Mouse (Mus musculus) adrenal gland, adult (tissue): ENCODE measurements at regions not wholly inside any gene's neighbourhood (a gene's known extent, or its start where the extent isn't known, plus 50 kb on each side); places are given as distances from the start of the nearest gene placed in this dataset.

ENCODE experiments used
- DNase-seq, 2 experiments: peaks; one replicate each; pipeline ENCODE4 v3.0.0; 2022 to 2023; ENCODE audit warnings: low spot score in 1 of 2; ENCODE audit not compliant: inconsistent age in 2 of 2

DNA sequence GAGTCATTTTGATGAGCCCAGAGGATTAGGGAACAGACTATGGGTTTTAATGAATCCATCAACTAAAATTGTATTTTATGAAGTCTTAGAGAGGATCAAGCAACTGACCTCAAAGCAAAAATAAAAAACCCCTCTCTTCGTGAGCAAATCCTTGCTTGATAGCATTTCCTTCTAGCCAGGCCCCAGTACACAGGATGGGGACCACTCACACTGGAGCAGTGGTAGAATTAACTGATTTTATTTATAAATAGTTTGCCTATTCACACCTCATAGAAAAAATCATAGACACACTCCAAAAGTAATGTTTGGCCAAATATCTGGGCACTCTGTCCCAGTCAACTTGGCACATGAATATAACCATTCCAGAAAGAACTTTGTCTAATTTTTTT is 649.0 kb upstream of the Cited2 start:
- no peak for DNase-seq

DNA sequence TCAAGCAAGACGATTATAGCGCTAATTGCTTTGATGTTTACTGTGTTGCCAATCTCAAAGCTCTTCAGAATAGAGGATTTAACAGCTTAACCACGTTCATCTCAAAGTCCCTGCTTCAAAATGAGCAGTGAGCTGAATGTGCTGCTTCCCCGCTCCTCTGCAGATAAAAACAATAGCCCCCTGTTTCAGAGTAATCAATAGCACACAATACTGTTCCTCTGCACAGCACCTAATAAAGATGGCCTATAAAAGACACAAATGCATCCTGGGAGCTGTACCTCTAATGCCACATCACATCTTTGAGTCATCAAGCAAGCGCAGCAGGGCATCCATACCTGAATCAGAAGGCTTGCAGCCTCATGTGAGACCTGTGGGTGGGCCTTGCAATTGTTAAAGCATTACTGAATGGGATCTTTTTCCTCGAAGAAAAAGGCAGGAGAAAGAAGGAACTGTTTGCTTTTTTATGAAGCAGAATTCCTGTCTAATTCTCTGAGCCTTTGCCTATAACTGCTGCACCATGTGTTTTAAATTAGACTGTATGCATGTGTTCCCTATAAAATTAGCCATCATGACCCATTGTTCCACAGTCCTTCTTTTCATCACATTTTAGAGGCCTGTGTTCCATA is 648.5 kb upstream of the Cited2 start:
- DNase-seq: no peak

DNA sequence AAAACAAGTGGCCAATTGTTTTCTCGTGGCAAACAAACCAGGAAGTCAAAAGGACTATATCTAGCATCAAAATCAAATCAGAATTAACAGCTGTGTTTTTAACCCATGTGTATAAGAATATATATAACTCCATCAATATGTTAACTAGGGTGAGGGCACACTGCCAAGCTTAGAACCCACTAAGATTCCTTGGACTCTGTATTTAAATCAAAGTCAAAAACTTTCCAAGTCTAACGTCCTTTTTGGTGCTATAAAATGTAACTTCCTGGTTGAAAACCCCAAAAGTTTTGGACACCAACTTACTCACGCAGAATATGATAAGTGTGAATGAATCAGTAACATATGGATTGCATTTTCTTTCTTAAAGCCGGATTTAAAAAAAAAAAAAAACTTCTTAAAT is 647.9 kb upstream of the Cited2 start:
- DNase-seq: no peak

DNA sequence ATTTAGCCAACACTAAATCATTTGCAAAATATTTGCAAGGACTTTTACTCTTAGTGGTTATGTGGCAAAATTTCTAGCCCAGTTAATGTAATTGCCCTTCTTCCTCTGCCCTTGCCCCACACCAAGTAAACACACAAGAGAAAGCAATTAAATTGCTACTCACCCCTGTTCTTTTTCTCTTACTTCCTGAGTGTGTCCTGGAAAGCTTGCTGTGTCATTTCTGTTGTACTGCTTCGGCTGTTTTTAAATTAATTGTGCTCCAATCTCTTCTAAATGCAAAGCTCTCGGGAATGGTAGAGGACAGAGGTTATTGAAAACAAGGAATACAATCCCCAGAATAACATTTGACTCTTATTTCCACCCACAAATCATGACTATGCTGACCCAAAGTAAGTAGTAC is 647.4 kb upstream of the Cited2 start:
- DNase-seq: peak in 1 of 2 experiments; percentile 41

DNA sequence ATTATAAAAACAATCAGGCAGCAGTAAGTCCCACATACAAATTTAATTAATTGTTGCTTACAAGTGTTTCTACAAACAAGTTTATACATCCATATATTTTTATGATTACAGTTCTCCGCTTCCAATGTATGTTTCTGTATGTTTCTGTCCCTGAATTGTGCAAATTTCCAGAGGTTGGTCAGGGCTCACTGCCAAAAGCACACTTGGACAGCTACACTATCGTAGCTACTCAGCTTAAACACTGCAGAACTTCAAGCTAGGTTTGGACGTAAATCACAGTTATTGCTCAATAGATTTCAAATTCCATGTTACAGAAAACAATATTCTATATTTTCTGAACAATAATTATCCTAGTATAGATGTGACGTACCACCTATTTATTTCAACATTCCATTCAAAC is 646.8 kb upstream of the Cited2 start:
- no peak for DNase-seq

DNA sequence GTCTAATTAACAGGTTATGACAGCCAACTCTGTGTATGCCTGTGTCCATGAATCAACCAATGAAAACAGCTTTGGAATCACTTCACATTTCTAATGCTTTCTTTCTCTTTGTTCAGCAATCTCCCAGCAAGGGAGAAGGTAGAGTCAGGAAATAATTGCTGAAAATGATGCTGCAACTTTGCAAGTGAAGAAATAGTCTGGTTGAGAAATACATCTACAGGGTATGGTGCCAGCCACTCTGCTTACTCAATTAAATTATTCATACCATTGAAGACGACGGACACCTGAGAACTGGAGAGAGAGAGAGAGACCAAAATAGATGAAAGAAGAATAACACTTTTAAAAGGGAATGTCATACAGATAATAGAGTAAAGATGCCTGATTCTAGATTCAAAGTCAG is 645.4 kb upstream of the Cited2 start:
- peak in 1 of 2 experiments; percentile 63 for DNase-seq

DNA sequence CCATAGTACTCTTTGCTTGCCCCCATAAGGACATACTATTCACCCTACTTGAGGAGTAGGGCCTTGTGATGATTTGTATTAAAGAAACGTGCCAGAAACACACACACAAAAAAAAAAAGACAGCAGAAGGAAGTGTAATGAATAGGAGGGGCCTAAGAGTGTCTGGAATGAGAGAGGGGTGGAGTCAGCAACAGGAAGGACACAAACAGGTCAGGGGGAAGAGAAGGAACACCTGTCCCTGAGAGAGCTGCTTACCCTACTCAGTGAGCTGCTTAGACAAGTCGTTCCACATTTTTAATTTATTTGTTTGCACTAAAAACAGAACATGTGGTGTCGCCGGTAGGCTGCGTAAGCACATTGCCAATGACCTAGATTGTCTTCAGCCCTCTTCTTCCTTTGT is 642.2 kb upstream of the Cited2 start:
- DNase-seq: no peak

DNA sequence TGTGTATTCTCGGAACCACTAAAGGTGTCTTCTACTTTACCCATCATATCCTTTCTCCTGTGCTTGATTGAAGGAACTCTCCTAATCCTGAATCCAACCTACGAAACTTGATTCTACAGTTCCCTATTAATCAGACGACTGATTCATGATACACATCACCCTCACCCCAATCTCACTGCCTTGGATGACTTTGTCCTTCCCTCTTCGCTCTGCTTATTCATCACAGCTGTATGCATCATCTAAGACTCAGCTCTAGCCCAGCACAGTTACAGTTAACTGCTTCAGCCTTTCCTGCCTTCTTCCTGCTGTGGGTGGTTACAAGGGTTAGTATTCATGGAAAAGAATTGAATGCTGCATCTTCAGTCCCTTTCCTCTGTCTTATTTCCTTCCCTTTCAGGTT is 640.1 kb upstream of the Cited2 start:
- peak in 1 of 2 experiments; percentile 61 for DNase-seq

DNA sequence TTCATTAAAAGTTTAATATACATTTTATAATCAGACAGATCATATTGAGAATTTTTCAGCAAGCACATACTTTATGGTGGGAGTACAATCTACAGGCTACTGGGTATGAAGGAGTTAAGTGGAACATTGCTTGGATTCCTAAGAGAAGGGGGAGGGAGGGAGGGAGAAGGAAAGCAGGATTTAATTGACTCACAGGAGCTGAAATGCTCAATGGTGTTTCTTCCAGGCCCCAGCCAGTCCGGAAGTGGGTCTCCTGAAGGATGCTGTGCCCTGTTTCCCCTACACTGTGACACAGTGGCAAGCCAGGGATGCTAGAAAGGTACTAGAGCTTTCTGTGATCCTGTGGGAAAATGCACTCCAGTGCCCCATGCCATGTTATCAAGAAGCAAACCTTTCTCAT is 621.0 kb upstream of the Cited2 start:
- DNase-seq: no peak

DNA sequence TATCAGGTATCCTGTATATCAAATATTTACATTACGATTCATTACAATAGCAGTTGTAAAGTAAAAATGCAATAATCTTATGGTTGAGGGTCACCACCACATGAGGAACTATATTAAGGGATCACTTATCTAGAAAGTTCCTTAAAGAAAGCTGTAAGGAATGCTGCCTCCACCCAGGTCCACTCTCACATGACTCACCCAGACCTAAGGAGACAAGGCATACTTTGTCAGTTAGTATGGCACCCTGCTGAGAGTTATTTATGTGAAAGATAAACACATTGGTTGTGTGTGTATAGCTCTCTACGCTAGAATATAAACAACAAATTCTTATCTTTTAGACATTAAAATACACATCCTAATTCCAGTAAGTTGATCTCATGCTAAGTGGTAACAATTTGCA is 619.6 kb upstream of the Cited2 start:
- no peak for DNase-seq

DNA sequence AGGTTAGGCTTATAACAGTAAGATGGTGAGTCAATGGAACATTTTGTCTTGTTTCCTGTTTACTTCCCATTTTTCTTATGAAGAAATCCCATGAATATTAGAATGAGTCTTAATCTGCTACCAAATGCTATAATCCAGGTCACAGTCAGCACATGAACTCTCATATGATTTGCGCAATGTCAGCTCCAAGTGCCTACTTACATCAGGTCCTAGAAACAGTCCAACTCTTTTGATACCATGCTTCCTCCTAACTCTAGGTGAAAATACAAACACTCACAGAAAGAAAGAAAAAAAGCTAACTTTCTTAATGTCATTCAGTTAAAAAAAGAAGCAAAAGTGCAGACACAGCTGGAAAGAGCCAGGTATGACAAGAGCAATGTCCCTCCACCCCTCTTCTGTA is 616.2 kb upstream of the Cited2 start:
- no peak for DNase-seq

DNA sequence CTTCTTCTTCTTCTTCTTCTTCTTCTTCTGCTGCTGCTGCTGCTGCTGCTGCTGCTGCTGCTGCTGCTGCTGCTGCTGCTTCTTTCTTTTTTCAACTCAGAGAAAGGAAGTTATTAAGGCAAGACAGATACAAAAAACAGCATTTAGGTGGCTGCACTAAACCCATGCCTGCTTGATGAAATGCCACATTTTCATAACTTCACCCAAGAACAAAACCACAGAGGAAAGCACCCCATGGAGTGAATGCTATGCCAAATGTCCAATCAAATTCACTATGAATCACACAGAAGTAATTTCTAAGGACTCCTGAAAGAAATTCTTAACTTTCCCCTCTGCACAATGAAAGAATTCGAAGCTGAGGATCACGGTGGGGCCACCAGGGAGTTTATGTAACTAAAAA is 611.9 kb upstream of the Cited2 start:
- no peak for DNase-seq

DNA sequence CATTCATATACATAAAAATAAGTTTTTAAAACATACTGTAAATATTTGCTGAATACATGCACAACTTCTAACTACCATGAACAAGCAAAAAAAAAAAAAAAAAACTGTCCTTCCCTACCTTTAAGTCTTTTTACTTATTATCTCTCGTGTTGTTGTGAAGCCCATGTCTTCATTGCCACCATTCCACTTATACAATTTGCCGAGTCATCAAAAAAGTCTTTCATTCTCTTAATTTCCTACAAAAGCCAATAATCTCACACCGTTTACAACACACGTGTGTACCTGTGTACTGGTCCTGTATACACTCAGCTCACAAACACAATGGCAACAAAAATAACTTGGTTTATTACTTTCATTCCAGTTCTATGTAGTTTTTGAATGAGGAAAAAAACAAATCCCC is 608.2 kb upstream of the Cited2 start:
- no peak for DNase-seq

DNA sequence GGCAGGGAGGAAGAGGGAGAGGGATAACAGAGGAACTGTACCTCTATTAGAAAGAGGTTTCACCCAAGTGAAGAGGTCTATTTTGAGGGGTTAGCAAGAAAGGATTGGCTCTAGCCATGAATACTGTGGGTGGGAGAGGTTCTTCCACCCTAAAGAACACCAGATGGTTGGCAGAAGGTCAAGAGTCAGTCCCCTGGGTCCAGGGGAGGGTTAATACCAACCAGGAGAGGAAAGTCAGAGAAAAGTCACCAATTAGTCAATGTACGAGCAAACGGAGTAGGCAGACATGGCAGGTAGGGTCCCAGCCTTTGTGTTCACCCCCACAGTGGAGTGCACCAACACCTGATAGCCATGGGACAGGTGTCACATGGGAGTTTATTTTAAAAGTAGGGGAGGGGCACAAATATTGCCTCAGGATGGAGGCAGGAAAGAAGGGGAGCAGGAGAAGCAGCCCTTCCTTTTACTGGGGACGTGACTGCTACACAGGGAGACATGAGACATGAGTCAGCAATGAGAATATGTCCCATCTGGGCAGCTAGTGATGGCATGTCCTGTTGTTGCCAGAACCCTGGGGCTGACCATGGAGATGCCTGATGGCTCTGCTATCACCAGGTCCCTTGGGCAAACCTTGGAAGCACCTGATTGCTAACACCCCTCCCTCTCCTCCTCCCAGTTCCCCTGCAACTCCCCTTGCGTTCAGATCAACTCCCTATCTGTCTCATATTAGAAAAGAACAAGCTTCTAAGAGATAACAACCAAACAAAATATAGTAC is 593.4 kb upstream of the Cited2 start:
- DNase-seq: no peak

DNA sequence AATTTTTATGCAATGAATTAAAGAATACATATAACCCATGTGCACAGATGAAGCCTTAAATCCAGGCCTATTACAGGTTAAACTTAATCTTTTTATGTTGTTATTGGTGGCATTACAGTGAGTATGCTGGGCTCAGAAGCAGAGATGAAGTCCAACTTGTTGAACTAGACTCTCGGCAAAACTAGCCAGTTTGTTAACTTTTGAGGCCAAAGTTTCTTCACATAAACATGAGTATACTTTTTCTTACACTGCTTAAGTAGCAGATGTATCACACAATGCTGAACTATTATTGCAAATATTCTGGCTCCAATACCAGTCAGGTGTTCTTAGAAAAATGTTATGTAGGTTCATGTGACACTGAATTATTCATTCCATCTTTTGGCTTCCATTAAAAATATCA is 592.4 kb upstream of the Cited2 start:
- no peak for DNase-seq

DNA sequence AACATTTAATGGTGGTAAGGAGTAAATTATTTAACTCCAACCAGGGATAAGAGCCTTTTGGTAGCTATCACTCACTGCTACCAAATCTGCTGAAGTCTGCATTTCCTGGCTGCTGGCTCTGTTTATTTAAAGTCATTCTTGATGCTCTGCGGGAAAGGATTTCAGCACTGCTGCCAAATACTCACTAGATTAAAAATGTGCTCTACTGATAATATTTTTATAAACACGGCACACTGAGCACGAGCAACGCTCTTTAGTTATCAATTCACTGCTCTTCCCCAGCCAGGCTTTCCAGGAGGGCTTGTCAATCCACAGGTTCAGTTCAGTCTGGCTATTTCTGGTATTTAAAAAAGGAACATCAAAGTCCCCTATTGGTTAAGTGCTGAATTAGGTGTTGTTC is 591.3 kb upstream of the Cited2 start:
- no peak for DNase-seq

DNA sequence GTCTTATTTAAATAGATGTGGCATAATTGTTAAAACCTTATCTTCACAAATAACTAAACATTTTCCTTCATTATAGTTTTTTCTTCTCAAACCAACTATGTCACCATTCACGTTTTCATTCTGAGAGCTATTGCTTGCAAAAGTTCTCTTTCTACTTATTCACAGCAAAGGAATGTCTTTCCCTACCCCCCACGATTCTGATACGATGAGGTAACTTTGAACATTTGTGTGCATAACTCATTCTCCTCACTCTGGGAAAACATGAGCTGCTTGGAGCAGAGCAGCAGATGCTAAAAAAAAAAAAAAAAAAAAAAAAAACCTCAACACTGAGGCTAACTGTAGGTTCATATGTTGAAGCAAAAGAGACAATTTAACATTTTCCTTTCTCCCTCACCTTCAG is 547.6 kb upstream of the Cited2 start:
- DNase-seq: peak; percentile 23 to 74

DNA sequence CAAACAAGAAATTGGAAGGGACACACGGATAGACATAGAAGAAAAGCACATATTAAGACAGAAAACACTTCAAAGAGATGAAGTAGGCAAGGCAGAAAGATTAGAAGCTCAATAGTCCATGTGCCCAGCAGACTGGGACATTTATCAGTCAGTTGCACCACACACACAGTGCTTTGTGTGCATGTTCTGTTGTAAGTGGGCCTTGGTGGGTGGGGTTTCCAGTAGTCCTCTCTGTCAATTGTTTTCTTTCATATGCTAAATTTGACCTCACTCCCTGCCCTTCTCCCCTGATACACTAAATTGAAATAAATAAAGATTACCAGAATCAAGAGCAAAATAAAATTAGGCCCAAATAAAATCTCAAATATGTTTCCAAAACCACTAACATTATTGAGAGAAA is 546.0 kb upstream of the Cited2 start:
- no peak for DNase-seq

DNA sequence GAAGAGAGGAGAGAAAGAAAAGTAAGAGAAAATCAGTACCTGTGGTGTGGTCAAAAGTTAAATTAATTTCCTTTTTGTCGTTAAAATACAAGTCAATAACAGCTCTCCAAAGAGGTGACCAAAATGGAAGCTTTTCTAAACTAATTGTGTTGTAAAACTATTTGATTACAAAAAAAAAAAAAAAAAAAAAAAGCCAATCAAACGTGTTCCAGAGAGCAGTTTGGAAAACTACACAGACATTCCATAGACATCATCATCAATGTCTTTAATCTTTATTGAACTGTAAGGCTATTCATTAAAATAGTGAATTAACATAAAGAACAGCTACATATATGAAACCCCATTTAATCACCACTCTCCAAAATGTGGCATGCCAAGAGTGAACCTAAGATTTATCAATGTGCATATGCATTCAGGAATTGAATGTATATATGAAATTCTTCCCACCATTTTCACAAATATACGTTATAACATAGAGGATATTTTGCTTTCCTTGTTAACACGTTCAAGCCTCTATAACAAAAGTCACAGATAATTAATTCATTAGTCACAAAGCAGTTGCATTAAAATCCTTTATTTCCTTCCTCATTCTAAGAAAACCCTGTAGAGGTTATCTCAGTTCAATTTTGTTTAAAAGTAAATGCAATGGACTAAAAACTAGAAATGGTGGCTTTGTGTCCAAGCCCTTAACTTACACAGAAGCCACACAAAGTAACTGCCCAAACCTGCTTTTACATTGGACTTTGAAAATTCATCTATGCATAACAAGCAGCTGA is 545.3 kb upstream of the Cited2 start:
- DNase-seq: no peak

DNA sequence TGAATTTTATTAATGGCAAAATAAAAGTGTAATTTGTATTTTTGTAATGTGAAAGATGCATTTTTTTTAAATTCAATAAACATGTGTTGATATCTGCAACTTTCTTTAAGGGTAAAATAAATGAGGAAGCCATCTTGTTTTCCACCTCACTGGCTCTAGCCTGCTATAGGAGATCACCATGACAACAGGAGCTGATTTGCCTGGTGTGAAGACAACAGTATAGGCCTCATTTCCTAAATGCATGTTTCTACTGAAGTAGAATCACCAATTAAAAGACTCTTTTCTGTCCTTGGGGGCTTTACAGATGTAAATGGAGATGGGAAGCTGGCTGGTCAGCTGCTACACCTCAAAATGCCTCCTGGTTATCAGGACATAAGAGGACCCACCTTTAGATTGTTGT is 544.4 kb upstream of the Cited2 start:
- no peak for DNase-seq

DNA sequence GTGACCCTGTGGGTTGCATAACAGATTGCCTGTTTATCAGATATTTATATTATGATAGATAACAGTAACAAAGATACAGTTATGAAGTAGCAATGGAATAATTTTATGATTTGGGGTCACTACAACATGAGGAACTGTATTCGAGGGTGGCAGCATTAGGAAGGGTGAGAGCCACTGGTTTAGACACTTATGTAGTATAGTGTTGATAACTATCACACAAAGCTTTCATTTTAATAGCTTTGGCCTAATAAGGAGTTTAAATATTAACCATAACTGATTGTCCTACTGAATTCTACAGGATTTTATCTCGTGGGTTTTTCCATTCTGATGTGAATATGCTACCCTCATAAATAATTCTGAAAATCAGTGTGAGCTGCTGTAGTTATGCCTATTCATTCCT is 538.6 kb upstream of the Cited2 start:
- no peak for DNase-seq

DNA sequence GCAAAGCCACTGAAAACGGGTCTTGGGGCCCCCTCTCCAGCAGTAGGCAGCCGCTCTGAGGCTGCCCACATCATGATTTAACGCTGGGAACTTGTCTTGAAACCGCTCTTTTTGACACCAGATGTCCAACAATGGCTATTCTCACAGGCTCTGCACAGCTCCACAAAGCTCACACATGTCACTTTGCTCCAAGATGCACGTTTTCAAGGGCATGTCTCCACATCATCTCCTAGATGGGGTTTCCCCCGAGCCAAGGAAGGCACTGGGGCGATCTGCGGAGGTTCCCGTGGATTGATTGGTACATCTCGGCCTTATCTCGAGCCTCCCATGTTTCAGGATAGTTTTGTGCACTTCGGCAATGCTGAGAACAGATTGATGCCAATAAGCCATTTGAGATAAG is 526.8 kb upstream of the Cited2 start:
- DNase-seq: no peak
